Mouse (Mus musculus): ENCODE measurements around the gene Ankra2.

Gene Ankra2

GRCm38 (mm10) chr13:98262636-98263457 lies at the start of gene Ankra2, which contains the start of gene Utp15:
Gene Ankra2, plus strand, starts transcription at chr13:98263074.
Gene Utp15, minus strand, starts transcription at chr13:98263041.
- in situ Hi-C loops (cut with MseI, MboI), result no loop called here

GRCm38 (mm10) chr13:98222848-98223247 lies 40.0 kb upstream of the Ankra2 start:
- in situ Hi-C loops (cut with MseI, MboI), result no loop called here

GRCm38 (mm10) chr13:98226225-98226624 lies 36.6 kb upstream of the Ankra2 start:
- in situ Hi-C loops (cut with MseI, MboI), result no loop called here

GRCm38 (mm10) chr13:98230511-98230910 lies 32.4 kb upstream of the Ankra2 start:
- in situ Hi-C loops (cut with MseI, MboI), result no loop called here

GRCm38 (mm10) chr13:98235451-98235850 lies 27.4 kb upstream of the Ankra2 start:
- in situ Hi-C loops (cut with MseI, MboI), result loop anchor here in 1 of 2 experiments (5.0 kb wide), 1 partner anchor 203 kb away; no protein-coding TSS in a partner anchor

- in situ Hi-C loops (cut with MseI, MboI), result loop anchor here (5.0 kb wide), 1 partner anchor 208 kb away; no protein-coding TSS in a partner anchor
These were observed 22.8 kb upstream of the Ankra2 start for GRCm38 (mm10) chr13:98239978-98240641.

- in situ Hi-C loops (cut with MseI, MboI), result loop anchor here in 1 of 2 experiments (5.0 kb wide), 1 partner anchor 209 kb away; no protein-coding TSS in a partner anchor
These were observed 21.2 kb upstream of the Ankra2 start for GRCm38 (mm10) chr13:98241531-98242282.

- in situ Hi-C loops (cut with MseI, MboI), result loop anchor here in 1 of 2 experiments (5.0 kb wide), 1 partner anchor 212 kb away; no protein-coding TSS in a partner anchor
These were observed 18.1 kb upstream of the Ankra2 start for GRCm38 (mm10) chr13:98244571-98245350.

- in situ Hi-C loops (cut with MseI, MboI), result no loop called here
These were observed 17.5 kb upstream of the Ankra2 start for GRCm38 (mm10) chr13:98245386-98245785.

GRCm38 (mm10) chr13:98249594-98249993 lies 13.3 kb upstream of the Ankra2 start:
- in situ Hi-C loops (cut with MseI, MboI), result no loop called here

GRCm38 (mm10) chr13:98254921-98255320 lies 8.0 kb upstream of the Ankra2 start:
- in situ Hi-C loops (cut with MseI, MboI), result no loop called here

- in situ Hi-C loops (cut with MseI, MboI), result no loop called here
These were observed 649 bp downstream of the Ankra2 start for GRCm38 (mm10) chr13:98263458-98263987.

GRCm38 (mm10) chr13:98264111-98264510 lies 1.2 kb downstream of the Ankra2 start:
- in situ Hi-C loops (cut with MseI, MboI), result no loop called here

GRCm38 (mm10) chr13:98274023-98274422 lies 11.1 kb downstream of the Ankra2 start:
- in situ Hi-C loops (cut with MseI, MboI), result no loop called here

- in situ Hi-C loops (cut with MseI, MboI), result no loop called here
These were observed 12.8 kb downstream of the Ankra2 start for GRCm38 (mm10) chr13:98275646-98276045.

- in situ Hi-C loops (cut with MseI, MboI), result no loop called here
These were observed 13.4 kb downstream of the Ankra2 start for GRCm38 (mm10) chr13:98276253-98276652.

GRCm38 (mm10) chr13:98277501-98277900 lies 14.6 kb downstream of the Ankra2 start:
- in situ Hi-C loops (cut with MseI, MboI), result no loop called here

- in situ Hi-C loops (cut with MseI, MboI), result no loop called here
These were observed 16.8 kb downstream of the Ankra2 start, which contains the start of gene Gm21976 for GRCm38 (mm10) chr13:98279686-98280085. Gene Gm21976, plus strand, starts transcription at chr13:98279887.

GRCm38 (mm10) chr13:98280990-98281650 lies 18.2 kb downstream of the Ankra2 start:
- in situ Hi-C loops (cut with MseI, MboI), result no loop called here

GRCm38 (mm10) chr13:98290719-98291118 lies 27.8 kb downstream of the Ankra2 start:
- in situ Hi-C loops (cut with MseI, MboI), result no loop called here

Measured in mouse trophoblast stem cell (cell line).